Mouse (Mus musculus) activated CD4-positive, CD25-positive, alpha-beta regulatory T cell (primary cell): ENCODE measurements around the gene Blzf1. TPM values are rescaled to one million over a fixed set of nuclear protein-coding genes. Genes with fewer than 3 reads are reported as not detected.

Source experiments
- polyA plus RNA-seq, 2 experiments: library from polyadenylated mRNA; unstranded; fragments of 100-300 nt; shearing (Covaris generic); gene quantifications; one replicate each; pipeline ENCODE4 v1.2.1; 2017

The Blzf1 gene
- polyA plus RNA-seq: 10 to 100 TPM; 14.8 to 21.0 TPM

DNA sequence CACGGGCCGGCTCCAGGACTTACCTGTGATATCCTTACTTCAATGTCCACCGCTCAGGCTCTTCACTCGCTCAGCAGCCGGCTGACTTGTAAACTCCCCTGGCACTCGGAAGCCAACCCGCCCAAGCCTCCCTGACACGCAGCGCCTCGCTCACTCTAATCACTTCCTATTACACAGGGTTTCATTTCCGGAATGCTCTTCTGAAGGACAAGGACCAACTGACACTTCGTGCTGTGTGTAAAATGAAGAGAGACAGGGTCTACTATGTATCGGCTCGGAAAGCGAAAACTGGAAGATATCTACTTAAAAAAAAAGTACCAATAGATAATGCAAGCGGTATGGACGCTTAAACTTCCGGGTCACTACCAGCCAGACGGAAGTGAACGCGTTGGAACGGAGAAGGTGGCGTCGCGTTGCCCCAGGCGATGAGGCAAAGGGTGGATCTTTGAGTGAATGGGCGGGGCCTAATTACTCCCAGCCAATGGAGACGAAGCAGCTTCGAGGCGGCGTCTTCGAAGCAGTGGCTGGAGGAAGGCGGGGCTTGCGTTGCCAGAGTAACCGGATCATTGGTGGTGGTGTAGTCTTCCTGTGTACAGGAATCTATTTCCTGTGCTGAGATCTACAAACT, at the start of gene Blzf1:
Gene Blzf1, minus strand, starts transcription at position 366 of the 628 bp plus-strand sequence.

GRCm38 (mm10) chr1:164303821-164304220, 3.5 kb downstream of the Blzf1 start, which contains the start of gene Nme7:
Nme7 (plus strand) TSS chr1:164304121.

GRCm38 (mm10) chr1:164275455-164275954, 31.8 kb downstream of the Blzf1 start, which contains the start of gene Ccdc181:
Ccdc181 (plus strand) TSS chr1:164275585.

DNA sequence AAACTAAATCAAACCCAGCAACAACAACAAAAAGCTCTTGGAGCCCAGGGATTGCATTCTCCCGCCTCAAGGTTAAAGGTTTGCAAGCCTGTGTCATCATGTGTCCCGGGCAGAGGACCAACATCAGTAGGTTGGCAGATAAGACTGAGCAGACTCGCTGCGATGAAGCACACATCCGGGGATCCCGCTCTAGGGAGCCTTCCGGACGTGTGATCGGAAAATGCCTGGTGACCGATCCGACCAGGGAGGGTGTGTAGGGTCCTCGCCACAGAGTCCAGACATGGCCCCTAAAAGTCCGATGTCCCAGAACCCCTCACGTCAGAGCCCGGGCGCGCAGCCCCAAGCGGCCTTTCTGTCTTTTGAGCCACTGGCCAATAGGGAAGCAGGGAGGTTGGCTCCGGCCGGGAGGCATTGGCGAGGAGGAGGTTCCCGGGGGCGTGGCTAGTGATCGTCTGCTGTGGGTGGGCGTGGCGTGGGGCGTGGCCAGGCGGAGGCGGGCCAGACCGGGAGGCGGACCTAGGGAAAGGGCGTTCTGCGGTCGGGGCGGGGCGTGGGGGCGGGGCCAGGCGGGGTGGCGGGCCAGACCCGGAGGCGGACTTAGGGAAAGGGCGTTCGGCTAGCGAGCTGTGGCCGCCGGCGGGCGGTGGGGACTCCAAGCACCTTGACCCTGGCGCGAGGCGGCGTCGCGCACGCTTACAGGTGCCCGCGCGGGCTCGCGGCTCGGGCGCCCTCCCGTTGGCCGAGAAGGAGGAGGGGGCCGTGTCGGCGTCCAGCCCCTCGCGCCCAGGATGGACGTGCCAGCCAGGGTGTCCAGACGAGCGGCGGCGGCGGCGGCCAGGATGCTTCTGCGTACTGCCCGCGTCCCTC, 58.6 kb downstream of the Blzf1 start, which contains the start of gene Slc19a2:
Gene Slc19a2, plus strand, starts transcription at position 582 of the 867 bp plus-strand sequence.

Other genes starting within 250 kb of the Blzf1 start
- gene Sell, start 245.5 kb downstream of the Blzf1 start, polyA plus RNA-seq: 100 to 1,000 TPM; 764 to 994 TPM
- 10 to 100 TPM in 1 of 2 experiments, 1 to 10 TPM in 1; 1.2 to 10.3 TPM for gene Selp, start 192.2 kb downstream of the Blzf1 start, polyA plus RNA-seq
- under 1 TPM; 0.06 to 0.44 TPM for gene F5, start 155.7 kb downstream of the Blzf1 start, polyA plus RNA-seq
- gene Slc19a2, start 58.4 kb downstream of the Blzf1 start, polyA plus RNA-seq: 1 to 10 TPM; 6.2 to 6.9 TPM
- gene Ccdc181, start 31.9 kb downstream of the Blzf1 start, polyA plus RNA-seq: 1 to 10 TPM; 6.2 to 9.7 TPM
- gene Nme7, start 3.4 kb downstream of the Blzf1 start, polyA plus RNA-seq: 10 to 100 TPM; 11.5 to 14.5 TPM
- gene Atp1b1, start 150.9 kb upstream of the Blzf1 start, polyA plus RNA-seq: 10 to 100 TPM; 12.4 to 51.9 TPM